Mouse (Mus musculus) stomach, postnatal 0 days (tissue): ENCODE measurements around the gene Acot7.

ENCODE experiments used
- CTCF ChIP-seq: IDR thresholded peaks from 2 replicates; pipeline ENCODE4 v1.5.1; 2016; ENCODE audit warnings: antibody characterized with exemption, low read depth, mild to moderate bottlenecking, moderate library complexity
- EP300 ChIP-seq: optimal IDR thresholded peaks from 2 replicates; pipeline ENCODE3; 2016; ENCODE audit warnings: antibody characterized with exemption

- no peak for TF ChIP-seq EP300
- peak; percentile 23 for TF ChIP-seq CTCF
Measured at GRCm38 (mm10) chr4:152155019-152155418, 22.9 kb upstream of the Acot7 start.
